Mouse (Mus musculus) myocyte (in vitro differentiated cells): ENCODE measurements at regions not wholly inside any gene's neighbourhood (a gene's known extent, or its start where the extent isn't known, plus 50 kb on each side); places are given as distances from the start of the nearest gene placed in this dataset.

Source experiments
- CEBPB ChIP-seq: IDR thresholded peaks from 2 replicates; pipeline ENCODE4 v1.6.1; 2011; ENCODE audit warnings: mild to moderate bottlenecking, moderate library complexity; ENCODE audit not compliant: poor library complexity, insufficient read depth, severe bottlenecking
- MAX ChIP-seq: IDR thresholded peaks from one replicate; pipeline ENCODE4 v1.6.1; 2011; ENCODE audit warnings: low read depth, mild to moderate bottlenecking, control low read depth
- MYOD1 ChIP-seq, 3 experiments: IDR thresholded peaks; one replicate each; pipeline ENCODE4 v1.6.1; 2011; ENCODE audit warnings: control low read depth in 2 of 3, low read depth in 2 of 3, mild to moderate bottlenecking in 2 of 3, moderate library complexity in 1 of 3; ENCODE audit not compliant: insufficient read length in 2 of 3, control insufficient read depth in 1 of 3
- POLR2A ChIP-seq: IDR thresholded peaks from one replicate; pipeline ENCODE4 v1.6.1; 2011; ENCODE audit warnings: low read depth, mild to moderate bottlenecking, control low read depth, moderate library complexity; ENCODE audit not compliant: insufficient read length
- POLR2AphosphoS2 ChIP-seq: IDR thresholded peaks from one replicate; pipeline ENCODE4 v1.6.1; 2011; ENCODE audit warnings: low read depth, control low read depth; ENCODE audit not compliant: insufficient read length
- REST ChIP-seq: IDR thresholded peaks from one replicate; pipeline ENCODE4 v1.6.1; 2011; ENCODE audit warnings: mild to moderate bottlenecking, control low read depth, moderate library complexity; ENCODE audit not compliant: insufficient read depth, insufficient read length
- TCF12 ChIP-seq: IDR thresholded peaks from one replicate; pipeline ENCODE4 v1.6.1; 2011; ENCODE audit warnings: mild to moderate bottlenecking, control low read depth; ENCODE audit not compliant: poor library complexity, insufficient read depth, severe bottlenecking
- USF1 ChIP-seq: IDR thresholded peaks from one replicate; pipeline ENCODE4 v1.6.1; 2011; ENCODE audit warnings: low read depth, mild to moderate bottlenecking, control low read depth, moderate library complexity

- no peak for TF ChIP-seq TCF12
- no peak for TF ChIP-seq POLR2A
- TF ChIP-seq REST = no peak
- TF ChIP-seq USF1 = no peak
- TF ChIP-seq CEBPB = no peak
- no peak for TF ChIP-seq MAX
- no peak for TF ChIP-seq MYOD1 (IDR thresholded peaks at IDR 0.05; ENCODE audit: control insufficient read depth in 1 of 3, insufficient read length in 2 of 3, low read depth in 2 of 3)
- no peak for TF ChIP-seq POLR2AphosphoS2
Observed at GRCm38 (mm10) chr1:157887146-157887545, 380.6 kb downstream of the Sec16b start.
